Mouse (Mus musculus) ovary, postnatal 14 days (tissue): ENCODE measurements around the gene Postn.

ENCODE experiments used
- DNase-seq: peaks from one replicate; pipeline ENCODE4 v3.0.0; 2022; ENCODE audit warnings: low spot score

Postn gene

GRCm38 (mm10) chr3:54420189-54420928 is 59.5 kb downstream of the Postn start:
- no peak for DNase-seq

GRCm38 (mm10) chr3:54420983-54421382 is 60.1 kb downstream of the Postn start:
- no peak for DNase-seq

- DNase-seq, result no peak
These were observed 60.8 kb downstream of the Postn start for GRCm38 (mm10) chr3:54421666-54422065.

- no peak for DNase-seq
These were observed 63.2 kb downstream of the Postn start for GRCm38 (mm10) chr3:54424146-54424545.

- DNase-seq, result no peak
These were observed 70.8 kb downstream of the Postn start for GRCm38 (mm10) chr3:54431663-54432062.

GRCm38 (mm10) chr3:54432167-54432566 is 71.3 kb downstream of the Postn start:
- DNase-seq, result no peak

- no peak for DNase-seq
These were observed 71.7 kb downstream of the Postn start for GRCm38 (mm10) chr3:54432605-54433004.

- DNase-seq, result no peak
These were observed 73.7 kb downstream of the Postn start for GRCm38 (mm10) chr3:54434571-54434970.

- no peak for DNase-seq
These were observed 75.6 kb downstream of the Postn start for GRCm38 (mm10) chr3:54436373-54436964.
